Mouse (Mus musculus): ENCODE results near the gene Tekt4. TPM values are rescaled to one million over a fixed set of nuclear protein-coding genes. Genes with fewer than 3 reads are reported as not detected.

Tekt4 gene
- polyA plus RNA-seq, 1 experiment from 2014 or later: 0.45 TPM

DNA sequence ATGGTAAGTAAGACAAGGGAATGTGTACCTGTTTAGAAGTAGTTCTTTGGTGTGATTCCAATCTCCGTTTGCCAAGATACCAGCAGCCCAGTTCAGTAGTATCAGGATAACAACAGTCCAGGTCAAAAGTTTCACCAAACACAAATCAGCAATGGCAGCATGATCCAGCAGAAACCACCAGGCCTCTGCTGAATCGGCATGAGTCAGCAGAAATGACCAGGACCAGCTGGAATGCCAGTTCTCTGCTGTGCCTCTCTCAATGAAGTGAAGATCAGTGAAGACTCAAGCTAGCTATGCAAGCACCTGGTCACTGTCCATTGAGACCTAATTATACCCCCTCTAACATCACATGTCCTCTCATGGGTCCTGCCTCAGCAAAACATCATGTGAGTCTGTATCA, 59.6 kb downstream of the Tekt4 start:
- Histone ChIP-seq H3K27me3 (replicated peaks) (peaks cover 17% of the 10 kb centered on the region; the same call in 1 of the 2 replicates), H3K9me3 (replicated peaks) (no peaks in the 10 kb centered on the region; the same call in 1 of the 2 replicates), H3K27ac (ENCODE audit: poor library complexity, severe bottlenecking) (no peak overlapping the region), H3K4me2 (no peak overlapping the region), H3K4me1 (replicated peaks) (peaks cover 11% of the 10 kb centered on the region), H3K36me3 (no peaks in the 10 kb centered on the region), H3K4me3 (no peak overlapping the region), H3K9ac (no peak overlapping the region)
- WGBS: 92% methylated on average over 2 of the region's 2 CpGs
- no peak for ATAC-seq (ENCODE audit: insufficient number of reproducible peaks, low FRiP score)

DNA sequence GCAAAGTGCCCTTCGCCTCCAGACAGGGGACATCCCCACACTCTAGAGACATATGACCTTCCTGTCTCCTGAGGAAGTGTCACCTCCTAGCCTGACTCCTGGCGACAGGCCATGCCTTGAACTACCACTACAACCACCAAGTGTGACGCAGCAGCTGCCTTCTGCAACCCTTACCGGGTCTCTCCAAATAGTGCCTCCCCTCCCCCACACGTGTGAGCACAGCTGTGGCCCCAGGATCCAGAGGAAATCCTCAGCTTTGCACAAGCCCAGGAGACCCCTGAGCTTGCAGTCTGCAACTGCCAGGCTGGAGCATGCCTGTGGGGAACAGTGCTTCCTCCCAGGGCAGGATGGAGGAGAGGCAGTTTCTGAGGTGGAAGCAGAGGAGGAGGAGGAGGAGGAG, 61.9 kb downstream of the Tekt4 start:
- Histone ChIP-seq H3K27ac (ENCODE audit: poor library complexity, severe bottlenecking) (no peak overlapping the region), H3K9ac (no peak overlapping the region), H3K36me3 (no peaks in the 10 kb centered on the region)

DNA sequence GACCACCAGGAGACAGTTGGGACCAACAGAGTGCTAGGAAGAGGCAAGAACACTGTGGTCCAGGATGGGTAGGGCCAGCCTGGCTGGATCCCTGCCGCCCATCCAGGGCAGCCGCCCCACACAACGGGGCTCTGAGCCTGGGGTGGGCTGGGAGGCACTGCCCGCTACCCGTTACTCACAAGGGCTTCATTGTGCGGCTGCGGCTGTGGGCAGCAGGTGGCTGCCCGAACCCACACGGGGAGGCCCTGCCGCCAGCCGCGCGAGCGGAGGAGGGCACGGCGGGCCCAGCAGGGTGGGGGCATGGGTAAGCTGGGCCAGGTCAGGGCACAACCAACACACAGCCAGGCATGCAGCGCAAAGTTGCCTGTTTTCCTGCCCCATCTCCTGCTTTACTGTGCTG, 63.7 kb downstream of the Tekt4 start:
- no peak overlapping the region for H3K9ac ChIP-seq
- H3K27ac ChIP-seq (ENCODE audit: poor library complexity, severe bottlenecking): no peak overlapping the region
- H3K4me3 ChIP-seq: no peak overlapping the region
- no peaks in the 10 kb centered on the region; the same call in 1 of the 2 replicates for H3K9me3 ChIP-seq (replicated peaks)
- WGBS: 90% methylated on average over 14 of the region's 17 CpGs
- peaks cover 23% of the 10 kb centered on the region for H3K27me3 ChIP-seq (replicated peaks)
- no peak for ATAC-seq (ENCODE audit: insufficient number of reproducible peaks, low FRiP score)
- H3K4me2 ChIP-seq: no peak overlapping the region
- H3K36me3 ChIP-seq: no peaks in the 10 kb centered on the region
- peaks cover 11% of the 10 kb centered on the region for H3K4me1 ChIP-seq (replicated peaks)

More for the DNA sequence above, 61.9 kb downstream of the Tekt4 start:
- Histone ChIP-seq H3K9me3 (replicated peaks) (no peaks in the 10 kb centered on the region; the same call in 1 of the 2 replicates), H3K4me1 (replicated peaks) (peaks cover 11% of the 10 kb centered on the region), H3K27me3 (replicated peaks) (peaks cover 16% of the 10 kb centered on the region), H3K4me2 (no peak overlapping the region), H3K4me3 (no peak overlapping the region)
- 27% methylated on average over 5 of the region's 5 CpGs for WGBS
- no peak for ATAC-seq (ENCODE audit: insufficient number of reproducible peaks, low FRiP score)

DNA sequence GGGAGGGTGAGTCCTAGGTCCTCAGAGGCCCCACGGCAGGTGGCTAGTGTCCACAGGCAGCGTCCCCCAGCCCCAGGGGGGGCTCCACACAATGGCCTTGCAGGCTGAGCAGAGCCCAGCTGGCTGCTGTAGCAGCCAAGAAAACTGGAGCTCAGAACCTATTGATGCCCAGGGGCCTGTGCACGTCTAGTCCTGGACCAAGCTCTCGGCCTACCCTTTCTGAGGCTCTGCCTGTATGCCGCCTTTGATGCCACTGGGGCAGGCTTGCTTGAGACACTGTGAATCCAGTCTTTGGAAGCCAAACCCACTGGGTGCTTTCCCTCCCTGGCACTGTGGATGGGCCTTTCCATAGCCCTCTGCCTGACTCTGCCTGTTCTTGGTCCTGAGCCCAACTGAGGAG, 65.1 kb downstream of the Tekt4 start:
- peaks cover 11% of the 10 kb centered on the region for H3K4me1 ChIP-seq (replicated peaks)
- 89% methylated on average over 5 of the region's 5 CpGs for whole genome bisulfite sequencing
- H3K27ac ChIP-seq (ENCODE audit: poor library complexity, severe bottlenecking): no peak overlapping the region

DNA sequence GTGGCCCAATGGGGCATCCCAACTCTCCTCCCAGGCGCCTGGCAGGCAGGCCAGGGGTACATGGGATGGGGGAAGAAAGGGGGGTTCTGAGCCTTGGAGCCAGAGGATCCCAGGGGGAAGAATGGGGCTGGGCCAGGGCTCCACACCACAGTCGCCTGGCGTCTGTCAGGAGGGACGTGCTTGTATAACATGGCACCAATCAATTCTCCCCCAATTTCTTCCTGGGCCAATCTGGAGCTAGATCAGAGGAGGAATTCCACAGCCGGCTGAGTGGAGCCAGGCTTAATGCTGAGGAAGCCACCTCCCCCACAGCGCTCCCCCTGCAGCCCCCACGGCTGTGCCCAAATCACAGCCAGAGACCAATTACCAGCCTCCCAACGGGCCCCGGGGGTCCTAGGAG, 66.1 kb downstream of the Tekt4 start:
- no peak overlapping the region for H3K4me2 ChIP-seq
- H3K27ac ChIP-seq (ENCODE audit: poor library complexity, severe bottlenecking): no peak overlapping the region
- WGBS: 24% methylated on average over 9 of the region's 9 CpGs
- H3K4me3 ChIP-seq: no peak overlapping the region
- no peak for ATAC-seq (ENCODE audit: insufficient number of reproducible peaks, low FRiP score)
- no peaks in the 10 kb centered on the region for H3K36me3 ChIP-seq
- H3K27me3 ChIP-seq (replicated peaks): peaks cover 27% of the 10 kb centered on the region
- no peak overlapping the region for H3K9ac ChIP-seq
- peaks cover 11% of the 10 kb centered on the region for H3K4me1 ChIP-seq (replicated peaks)
- no peaks in the 10 kb centered on the region for H3K9me3 ChIP-seq (replicated peaks)

More for the DNA sequence above, 65.1 kb downstream of the Tekt4 start:
- no peak overlapping the region for H3K4me2 ChIP-seq
- peaks cover 27% of the 10 kb centered on the region for H3K27me3 ChIP-seq (replicated peaks)
- no peaks in the 10 kb centered on the region for H3K9me3 ChIP-seq (replicated peaks)
- ATAC-seq (ENCODE audit: insufficient number of reproducible peaks, low FRiP score): no peak
- no peaks in the 10 kb centered on the region for H3K36me3 ChIP-seq
- no peak overlapping the region for H3K9ac ChIP-seq
- H3K4me3 ChIP-seq: no peak overlapping the region

DNA sequence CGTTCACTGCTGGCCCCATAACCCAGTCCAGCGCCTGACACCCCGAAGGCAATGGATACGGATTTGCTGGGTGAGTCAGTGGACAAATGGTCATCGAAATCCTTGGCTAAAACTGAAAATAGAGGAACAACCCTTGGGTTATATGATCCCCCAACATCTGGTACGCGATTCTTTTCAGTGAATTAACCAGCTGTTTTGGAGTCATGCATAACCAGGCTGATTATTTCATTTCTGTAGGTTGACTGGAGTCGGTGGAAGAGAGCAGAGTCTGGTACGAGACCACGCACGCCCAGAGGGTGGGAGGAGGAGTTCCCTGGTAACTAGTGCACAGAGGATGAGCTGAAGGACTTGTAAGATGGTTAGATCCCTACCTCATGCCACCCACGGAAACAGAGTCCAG, 67.7 kb downstream of the Tekt4 start:
- Histone ChIP-seq H3K36me3 (no peaks in the 10 kb centered on the region), H3K27me3 (replicated peaks) (peaks cover 25% of the 10 kb centered on the region), H3K4me2 (no peak overlapping the region), H3K9me3 (replicated peaks) (no peaks in the 10 kb centered on the region), H3K9ac (no peak overlapping the region), H3K4me3 (no peak overlapping the region), H3K4me1 (replicated peaks) (0 out of 2 replicates have a peak, but pooled peaks cover 5% of the 10 kb centered on the region), H3K27ac (ENCODE audit: poor library complexity, severe bottlenecking) (no peak overlapping the region)
- WGBS: 79% methylated on average over 12 of the region's 12 CpGs
- no peak for ATAC-seq (ENCODE audit: insufficient number of reproducible peaks, low FRiP score)

Other genes starting within 250 kb of the Tekt4 start
- gene Gnptg, start 214.5 kb upstream of the Tekt4 start, polyA plus RNA-seq (2016; fragmentation: Nextera tagmentation; extraction: Ambion mirVana): 25.0 TPM in 2 replicates
- gene Tsr3, start 214.4 kb upstream of the Tekt4 start, polyA plus RNA-seq (2016; fragmentation: Nextera tagmentation; extraction: Ambion mirVana): 33.3 and 34.1 TPM in 2 replicates
- gene Baiap3, start 198.3 kb upstream of the Tekt4 start, polyA plus RNA-seq (2016; fragmentation: Nextera tagmentation; extraction: Ambion mirVana): 0.18 and 0.42 TPM in 2 replicates
- gene Ube2i, start 180.0 kb upstream of the Tekt4 start, polyA plus RNA-seq (2016; fragmentation: Nextera tagmentation; extraction: Ambion mirVana): 459 and 468 TPM in 2 replicates
- gene Prss34, start 156.2 kb upstream of the Tekt4 start, polyA plus RNA-seq (2016; fragmentation: Nextera tagmentation; extraction: Ambion mirVana): not detected in 2 replicates
- not detected in 2 replicates for gene Prss28, start 146.0 kb upstream of the Tekt4 start, polyA plus RNA-seq (2016; fragmentation: Nextera tagmentation; extraction: Ambion mirVana)
- not detected in 2 replicates for gene Prss29, start 136.0 kb upstream of the Tekt4 start, polyA plus RNA-seq (2016; fragmentation: Nextera tagmentation; extraction: Ambion mirVana)
- gene Tpsab1, start 109.1 kb upstream of the Tekt4 start, polyA plus RNA-seq (2016; fragmentation: Nextera tagmentation; extraction: Ambion mirVana): not detected in 2 replicates
- gene Tpsb2, start 88.3 kb upstream of the Tekt4 start, polyA plus RNA-seq (2016; fragmentation: Nextera tagmentation; extraction: Ambion mirVana): not detected in 2 replicates
- gene Tpsg1, start 85.3 kb upstream of the Tekt4 start, polyA plus RNA-seq (2016; fragmentation: Nextera tagmentation; extraction: Ambion mirVana): not detected in 2 replicates
- gene Cacna1h, start 20.8 kb upstream of the Tekt4 start, polyA plus RNA-seq (2016; fragmentation: Nextera tagmentation; extraction: Ambion mirVana): 13.5 and 16.3 TPM in 2 replicates
- 0.63 and 0.67 TPM in 2 replicates for gene Sstr5, start 42.7 kb downstream of the Tekt4 start, polyA plus RNA-seq (2016; fragmentation: Nextera tagmentation; extraction: Ambion mirVana)
- gene Sox8, start 116.1 kb downstream of the Tekt4 start, polyA plus RNA-seq (2016; fragmentation: Nextera tagmentation; extraction: Ambion mirVana): 1.6 and 1.9 TPM in 2 replicates
- gene Lmf1, start 124.5 kb downstream of the Tekt4 start, polyA plus RNA-seq (2016; fragmentation: Nextera tagmentation; extraction: Ambion mirVana): 34.6 and 35.3 TPM in 2 replicates

Data from heart, embryonic 12.5 days (tissue).